Mouse (Mus musculus) ES-E14 (cell line): ENCODE data around the gene Ascc1.

Experiments
- CHD2 ChIP-seq: IDR thresholded peaks from 2 replicates; pipeline ENCODE4 v1.6.1; 2014; ENCODE audit warnings: mild to moderate bottlenecking, low read depth, low read length, inconsistent platforms
- HCFC1 ChIP-seq: IDR thresholded peaks from 2 replicates; pipeline ENCODE4 v1.6.1; 2012; ENCODE audit warnings: low read length, inconsistent platforms, borderline replicate concordance; ENCODE audit not compliant: insufficient read depth
- MAFK ChIP-seq: IDR thresholded peaks from 2 replicates; pipeline ENCODE4 v1.6.1; 2014; ENCODE audit warnings: mild to moderate bottlenecking, low read depth, low read length, inconsistent platforms; ENCODE audit not compliant: insufficient read depth

- TF ChIP-seq CHD2 (no peak), HCFC1 (no peak), MAFK (no peak)
Measured at GRCm38 (mm10) chr10:60029387-60029786, 26.8 kb downstream of the Ascc1 start.
